Mouse (Mus musculus) CH12.LX (cell line): ENCODE data around the gene Lpar1. TPM values are rescaled to one million over a fixed set of nuclear protein-coding genes. Genes with fewer than 3 reads are reported as not detected.

Experiments
- DNase-seq: peaks from one replicate; pipeline ENCODE4 v3.0.0-alpha.2; 2013; ENCODE audit errors: extremely low read depth
- H3K27ac ChIP-seq: 2 replicates; pipeline ENCODE4 v1.5.1; 2012; ENCODE audit warnings: low read depth, mild to moderate bottlenecking, control low read depth, moderate library complexity; ENCODE audit not compliant: insufficient read depth
- H3K27me3 ChIP-seq: replicated peaks from 2 replicates; pipeline ENCODE3; 2012; ENCODE audit warnings: inconsistent platforms
- H3K36me3 ChIP-seq, 2 experiments: replicated peaks in 1 of 2; 2 replicates each; pipeline versions ENCODE3 to v1.6.1; 2012; ENCODE audit warnings: inconsistent platforms in 1 of 2, low read length in 1 of 2, mild to moderate bottlenecking in 1 of 2, mixed read lengths in 1 of 2, moderate library complexity in 1 of 2; ENCODE audit not compliant: control insufficient read depth in 1 of 2, insufficient read depth in 1 of 2
- H3K4me1 ChIP-seq, 2 experiments: 2 replicates each; pipeline ENCODE4 v1.6.1; 2012; ENCODE audit warnings: inconsistent platforms in 1 of 2, moderate library complexity in 1 of 2; ENCODE audit not compliant: insufficient read depth in 2 of 2, control insufficient read depth in 1 of 2
- H3K4me2 ChIP-seq: 2 replicates; pipeline ENCODE4 v1.6.1; 2012; ENCODE audit warnings: low read depth, mild to moderate bottlenecking, control low read depth; ENCODE audit not compliant: poor library complexity, insufficient read depth, severe bottlenecking
- H3K4me3 ChIP-seq, 3 experiments: fragments of 150-350 bp in 1 of 3; sonication (generic) in 1 of 3; replicated peaks in 1 of 3; 2 replicates each; pipeline versions ENCODE3 to v1.5.1; 2011 to 2012; ENCODE audit warnings: low read depth in 2 of 3, low read length in 2 of 3, mild to moderate bottlenecking in 2 of 3, moderate library complexity in 2 of 3, control low read depth in 1 of 3, improper control_type of control experiment in 1 of 3, inconsistent platforms in 1 of 3, mixed read lengths in 1 of 3; ENCODE audit not compliant: poor library complexity in 1 of 3
- H3K79me2 ChIP-seq: replicated peaks from 2 replicates; pipeline ENCODE4 v1.6.1; 2012; ENCODE audit warnings: mild to moderate bottlenecking, moderate library complexity; ENCODE audit not compliant: control insufficient read depth, poor library complexity, insufficient read depth, severe bottlenecking; ENCODE audit errors: extremely low read depth
- H3K9ac ChIP-seq: 2 replicates; pipeline ENCODE4 v1.6.1; 2012; ENCODE audit warnings: low read depth, mild to moderate bottlenecking, control low read depth, moderate library complexity; ENCODE audit not compliant: insufficient read depth
- H3K9me3 ChIP-seq: replicated peaks from 2 replicates; pipeline ENCODE3; 2012; ENCODE audit warnings: low read length, inconsistent platforms, mixed read lengths
- BHLHE40 ChIP-seq: IDR thresholded peaks from 2 replicates; pipeline ENCODE4 v1.6.1; 2011; ENCODE audit warnings: mild to moderate bottlenecking, low read depth, low read length, improper control_type of control experiment
- CHD1 ChIP-seq: IDR thresholded peaks from 2 replicates; pipeline ENCODE4 v1.6.1; 2012; ENCODE audit warnings: low read depth, low read length, improper control_type of control experiment, inconsistent platforms
- CHD2 ChIP-seq: IDR thresholded peaks from 2 replicates; pipeline ENCODE4 v1.6.1; 2011; ENCODE audit warnings: low read length, improper control_type of control experiment
- CTCF ChIP-seq, 2 experiments: IDR thresholded peaks in 1 of 2; conservative IDR thresholded peaks in 1 of 2; 2 replicates each; pipeline ENCODE4 v1.5.1; 2011 to 2012; ENCODE audit warnings: low read depth in 2 of 2, low read length in 2 of 2, improper control_type of control experiment in 1 of 2, inconsistent platforms in 1 of 2, mild to moderate bottlenecking in 1 of 2, moderate library complexity in 1 of 2
- E2F4 ChIP-seq: IDR thresholded peaks from 2 replicates; pipeline ENCODE4 v1.6.1; 2011; ENCODE audit warnings: low read depth, low read length, improper control_type of control experiment; ENCODE audit not compliant: insufficient replicate concordance
- ELF1 ChIP-seq: IDR thresholded peaks from 2 replicates; pipeline ENCODE4 v1.6.1; 2014; ENCODE audit warnings: low read depth, mild to moderate bottlenecking, inconsistent platforms, low read length, improper control_type of control experiment
- EP300 ChIP-seq: IDR thresholded peaks from 2 replicates; pipeline ENCODE4 v1.6.1; 2011; ENCODE audit warnings: low read length, improper control_type of control experiment
- ETS1 ChIP-seq: conservative IDR thresholded peaks from 2 replicates; pipeline ENCODE4 v1.6.1; 2012; ENCODE audit warnings: low read depth, mild to moderate bottlenecking, inconsistent platforms, low read length, improper control_type of control experiment, moderate library complexity
- GABPA ChIP-seq: IDR thresholded peaks from 2 replicates; pipeline ENCODE4 v1.6.1; 2012; ENCODE audit warnings: low read depth, low read length, improper control_type of control experiment, inconsistent platforms; ENCODE audit not compliant: insufficient replicate concordance
- HCFC1 ChIP-seq: IDR thresholded peaks from 2 replicates; pipeline ENCODE4 v1.6.1; 2012; ENCODE audit warnings: low read depth, mild to moderate bottlenecking, inconsistent platforms, low read length, improper control_type of control experiment
- IRF4 ChIP-seq: IDR thresholded peaks from 2 replicates; pipeline ENCODE4 v1.6.1; 2014; ENCODE audit warnings: low read depth, mild to moderate bottlenecking, inconsistent platforms, low read length, improper control_type of control experiment
- KAT2A ChIP-seq: IDR thresholded peaks from 2 replicates; pipeline ENCODE4 v1.6.1; 2012; ENCODE audit warnings: low read length, improper control_type of control experiment, inconsistent platforms; ENCODE audit not compliant: insufficient replicate concordance
- MAFK ChIP-seq: IDR thresholded peaks from 2 replicates; pipeline ENCODE4 v1.6.1; 2011; ENCODE audit warnings: low read length, improper control_type of control experiment; ENCODE audit not compliant: insufficient replicate concordance
- MAX ChIP-seq: IDR thresholded peaks from 2 replicates; pipeline ENCODE4 v1.6.1; 2011; ENCODE audit warnings: low read length, improper control_type of control experiment
- MAZ ChIP-seq: IDR thresholded peaks from 2 replicates; pipeline ENCODE4 v1.6.1; 2012; ENCODE audit warnings: low read depth, mild to moderate bottlenecking, inconsistent platforms, low read length, improper control_type of control experiment, moderate library complexity
- MXI1 ChIP-seq: IDR thresholded peaks from 2 replicates; pipeline ENCODE4 v1.6.1; 2011; ENCODE audit warnings: mild to moderate bottlenecking, low read depth, low read length, improper control_type of control experiment
- MYC ChIP-seq: IDR thresholded peaks from 2 replicates; pipeline ENCODE4 v1.6.1; 2011; ENCODE audit warnings: low read depth, mild to moderate bottlenecking, improper control_type of control experiment, low read length
- NELFE ChIP-seq: IDR thresholded peaks from 2 replicates; pipeline ENCODE4 v1.6.1; 2011; ENCODE audit warnings: low read depth, low read length, improper control_type of control experiment
- NRF1 ChIP-seq: IDR thresholded peaks from 2 replicates; pipeline ENCODE4 v1.6.1; 2014; ENCODE audit warnings: low read depth, mild to moderate bottlenecking, inconsistent platforms, low read length, improper control_type of control experiment, moderate library complexity
- PAX5 ChIP-seq: IDR thresholded peaks from 2 replicates; pipeline ENCODE4 v1.6.1; 2012; ENCODE audit warnings: low read length, inconsistent platforms, mixed read lengths
- POLR2A ChIP-seq: IDR thresholded peaks from 2 replicates; pipeline ENCODE4 v1.6.1; 2011; ENCODE audit warnings: low read depth, mild to moderate bottlenecking, improper control_type of control experiment, low read length
- RAD21 ChIP-seq: IDR thresholded peaks from 2 replicates; pipeline ENCODE4 v1.6.1; 2011; ENCODE audit warnings: low read depth, mild to moderate bottlenecking, low read length, improper control_type of control experiment, moderate library complexity
- SMC3 ChIP-seq: IDR thresholded peaks from 2 replicates; pipeline ENCODE4 v1.6.1; 2011; ENCODE audit warnings: low read depth, low read length, improper control_type of control experiment
- TBP ChIP-seq: conservative IDR thresholded peaks from 2 replicates; pipeline ENCODE4 v1.6.1; 2011; ENCODE audit warnings: low read depth, low read length, improper control_type of control experiment
- TCF12 ChIP-seq: IDR thresholded peaks from 2 replicates; pipeline ENCODE4 v1.6.1; 2014; ENCODE audit warnings: low read depth, mild to moderate bottlenecking, inconsistent platforms, low read length, improper control_type of control experiment
- UBTF ChIP-seq: IDR thresholded peaks from 2 replicates; pipeline ENCODE4 v1.6.1; 2012; ENCODE audit warnings: low read depth, mild to moderate bottlenecking, inconsistent platforms, low read length, improper control_type of control experiment, moderate library complexity
- USF1 ChIP-seq: IDR thresholded peaks from 2 replicates; pipeline ENCODE4 v1.6.1; 2014; ENCODE audit warnings: low read depth, mild to moderate bottlenecking, inconsistent platforms, low read length, improper control_type of control experiment
- USF2 ChIP-seq: conservative IDR thresholded peaks from 2 replicates; pipeline ENCODE4 v1.6.1; 2011; ENCODE audit warnings: low read depth, low read length, improper control_type of control experiment
- ZMIZ1 ChIP-seq: IDR thresholded peaks from 2 replicates; pipeline ENCODE4 v1.6.1; 2012; ENCODE audit warnings: low read depth, mild to moderate bottlenecking, inconsistent platforms, low read length, improper control_type of control experiment
- ZNF384 ChIP-seq: IDR thresholded peaks from 2 replicates; pipeline ENCODE4 v1.6.1; 2012; ENCODE audit warnings: low read depth, low read length, improper control_type of control experiment, inconsistent platforms
- dilution Hi-C: fragments of 300-500 bp; cut with MboI; formaldehyde crosslinking; loops from 2 replicates; pipeline ENCODE4 v1.14.3; 2020; ENCODE audit warnings: low sequenced_read_pairs; ENCODE audit not compliant: extremely low pct_unique_long_range_greater_than_20kb, extremely low pct_ligation_motif_present
- in situ Hi-C: fragments of 300-500 bp; cut with MboI; formaldehyde crosslinking; loops from 3 replicates; pipeline ENCODE4 v1.14.3; 2019; ENCODE audit warnings: low sequenced_read_pairs, low pct_ligation_motif_present, low pct_unique_long_range_greater_than_20kb, mixed read lengths
- polyA plus RNA-seq: library from polyadenylated mRNA; unstranded; fragments of >175 nt; gene quantifications from 2 replicates; pipeline ENCODE4 v1.2.1, GENCODE M21; 2012; ENCODE audit warnings: low read depth; ENCODE audit not compliant: insufficient read length
- total RNA-seq, 2 experiments: library from RNA; depleted of rRNA; stranded (reverse); fragments of 300-350 nt in 1 of 2; fragments of >200 nt in 1 of 2; gene quantifications; 2 replicates each; pipeline ENCODE4 v1.2.3; 2012 to 2014

Lpar1 gene
- total and polyA plus RNA-seq, 3 experiments: 0.04 TPM; not detected in 2

DNA sequence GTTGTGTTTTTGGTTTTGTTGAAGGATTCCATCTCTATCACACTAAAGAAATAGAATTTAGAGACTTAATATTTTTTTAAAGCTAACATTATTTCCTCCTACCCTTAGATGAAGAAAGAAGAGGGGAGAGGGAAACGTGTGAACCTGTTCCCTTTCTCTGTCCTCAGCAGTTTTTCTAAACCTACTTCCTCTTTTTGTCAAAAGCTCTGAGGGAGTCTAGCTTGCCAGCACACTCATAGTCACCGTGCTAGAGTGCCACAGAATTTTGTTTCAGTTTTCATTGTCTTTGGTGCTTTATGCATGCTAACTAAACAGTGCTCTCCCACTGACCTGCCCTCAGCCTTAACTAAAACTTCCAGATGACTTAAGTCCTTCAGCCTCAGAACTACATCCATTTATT is 32.2 kb upstream of the Lpar1 start (continued):
- TF ChIP-seq TCF12: 0 out of 2 replicates have a peak, but pooled peaks have one; percentile 39
- TF ChIP-seq SMC3: no peak; the same call in 1 of the 2 replicates
- peak; percentile 20; the same call in 1 of the 2 replicates for TF ChIP-seq ELF1
- TF ChIP-seq MAZ: no peak
- TF ChIP-seq UBTF: no peak
- no peak for TF ChIP-seq E2F4
- TF ChIP-seq ZMIZ1: no peak
- TF ChIP-seq GABPA: no peak
- TF ChIP-seq MYC: no peak
- TF ChIP-seq USF2: no peak
- peak; percentile 59; the same call in 1 of the 2 replicates for TF ChIP-seq TBP
- TF ChIP-seq EP300: peak; percentile 82
- no peak for TF ChIP-seq MXI1
- TF ChIP-seq KAT2A: no peak
- no peak for TF ChIP-seq NELFE
- 0 out of 2 replicates have a peak, but pooled peaks have one; percentile 19 for TF ChIP-seq POLR2A
- TF ChIP-seq CHD2: no peak

DNA sequence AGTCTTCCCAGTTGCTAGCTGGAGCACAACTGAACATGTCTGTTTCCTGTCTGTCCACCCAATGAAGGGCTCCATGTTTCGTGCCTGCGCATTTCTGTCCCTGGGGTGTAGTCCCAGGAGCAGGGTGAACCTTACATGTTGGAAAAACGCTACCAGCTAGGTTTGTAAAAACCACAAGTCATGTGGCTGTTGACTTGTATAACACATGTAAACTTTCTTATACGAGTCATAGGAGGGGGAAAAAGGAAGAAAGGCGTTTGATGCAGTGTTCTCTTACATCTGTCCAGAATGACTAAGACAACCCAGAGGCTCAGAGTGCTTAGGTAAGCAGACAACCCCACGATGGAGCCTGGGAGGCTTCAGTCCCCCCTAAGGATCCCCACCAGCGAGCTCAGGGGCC is 27.5 kb upstream of the Lpar1 start:
- dilution Hi-C loops: no loop called here
- Histone ChIP-seq H3K4me1 (peaks cover 14 to 42% of the 10 kb centered on the region in 2 experiments), H3K27ac (no peak overlapping the region), H3K27me3 (no peaks in the 10 kb centered on the region), H3K4me2 (no peak overlapping the region), H3K9ac (no peak overlapping the region), H3K9me3 (no peaks in the 10 kb centered on the region), H3K36me3 (no peaks in the 10 kb centered on the region), H3K4me3 (no peak overlapping the region), H3K79me2 (no peaks in the 10 kb centered on the region)
- in situ Hi-C loops: no loop called here
- no peak for TF ChIP-seq RAD21
- no peak for TF ChIP-seq ETS1
- TF ChIP-seq MYC: no peak
- no peak for TF ChIP-seq CHD1
- TF ChIP-seq TCF12: no peak
- no peak for TF ChIP-seq ZMIZ1
- no peak for TF ChIP-seq NELFE
- no peak for TF ChIP-seq NRF1
- no peak for TF ChIP-seq HCFC1
- no peak for TF ChIP-seq ZNF384
- TF ChIP-seq IRF4: no peak
- TF ChIP-seq USF1: no peak
- TF ChIP-seq MAX: no peak
- no peak for TF ChIP-seq CHD2
- TF ChIP-seq CTCF (conservative IDR thresholded peaks at IDR 0.05 in 1 of 2, IDR thresholded peaks at IDR 0.05 in 1 of 2; ENCODE audit: low read depth in 2 of 2, low read length in 2 of 2): no peak
- TF ChIP-seq SMC3: no peak
- no peak for TF ChIP-seq PAX5
- TF ChIP-seq EP300: no peak
- TF ChIP-seq MAFK: no peak
- TF ChIP-seq BHLHE40: no peak
- DNase-seq: no peak
